Mouse (Mus musculus) liver, embryonic 16.5 days (tissue): Measurements from ENCODE around the gene Slc25a42. TPM values are rescaled to one million over a fixed set of nuclear protein-coding genes. Genes with fewer than 3 reads are reported as not detected.

Experiments
- ATAC-seq: fragments of 200-750 bp; cut with Nextera tagmentation; 2 replicates; pipeline ENCODE4 v1.8.0; 2017; ENCODE audit warnings: low read depth, mild to moderate bottlenecking, moderate number of reproducible peaks, moderate library complexity
- H3K27ac ChIP-seq: fragments of 300-500 bp; sonication (generic); 2 replicates; pipeline ENCODE4 v1.5.1; 2014; ENCODE audit warnings: mild to moderate bottlenecking, low read length
- H3K27me3 ChIP-seq: fragments of 300-500 bp; sonication (generic); 2 replicates; pipeline ENCODE4 v1.6.1; 2014; ENCODE audit warnings: low read depth, low read length, mixed read lengths; ENCODE audit not compliant: control insufficient read depth, insufficient read depth
- H3K36me3 ChIP-seq: fragments of 300-500 bp; sonication (generic); 2 replicates; pipeline ENCODE4 v1.6.1; 2014; ENCODE audit warnings: mild to moderate bottlenecking; ENCODE audit not compliant: control insufficient read depth, insufficient read depth
- H3K4me1 ChIP-seq: fragments of 300-500 bp; sonication (generic); 2 replicates; pipeline ENCODE4 v1.6.1; 2014; ENCODE audit warnings: low read depth, low read length, mixed read lengths; ENCODE audit not compliant: control insufficient read depth
- H3K4me2 ChIP-seq: fragments of 300-500 bp; sonication (generic); 2 replicates; pipeline ENCODE4 v1.6.1; 2014; ENCODE audit warnings: low read depth, low read length, mixed read lengths
- H3K4me3 ChIP-seq: fragments of 300-500 bp; sonication (generic); 2 replicates; pipeline ENCODE4 v1.5.1; 2014; ENCODE audit warnings: low read depth, mild to moderate bottlenecking, low read length
- H3K9ac ChIP-seq: fragments of 300-500 bp; sonication (generic); 2 replicates; pipeline ENCODE4 v1.6.1; 2014; ENCODE audit warnings: low read depth, low read length
- H3K9me3 ChIP-seq: fragments of 300-500 bp; sonication (generic); replicated peaks from 2 replicates; pipeline ENCODE4 v1.6.1; 2016; ENCODE audit warnings: low read length; ENCODE audit not compliant: control insufficient read depth
- WGBS: fragments of 180-500 bp; shearing (Covaris S2); extraction: QIAGEN DNeasy Blood & Tissue Kit; methylation state at CpG from one replicate; pipeline ENCODE4 v1.1.7; 2014; ENCODE audit not compliant: insufficient replicate concordance; 5-methylcytosine and 5-hydroxymethylcytosine counted together
- polyA plus RNA-seq: library from polyadenylated mRNA; unstranded; fragments of >200 nt; fragmentation: Nextera tagmentation; extraction: Ambion mirVana; gene quantifications from 2 replicates; pipeline ENCODE4 v1.2.1, GENCODE M21; 2015

The Slc25a42 gene
- polyA plus RNA-seq, 1 experiment from 2014 or later = 12.0 TPM

- no peaks in the 10 kb centered on the region for H3K36me3 ChIP-seq
- peak overlapping the region; percentile 55; the same call in 1 of the 2 replicates for H3K27ac ChIP-seq
- H3K9me3 ChIP-seq = no peaks in the 10 kb centered on the region
- no peak overlapping the region for H3K4me2 ChIP-seq
- no peak overlapping the region for H3K4me3 ChIP-seq
- ATAC-seq = no peak
- H3K9ac ChIP-seq = no peak overlapping the region
- H3K27me3 ChIP-seq = no peaks in the 10 kb centered on the region
- WGBS = 61% methylated on average over 7 of the region's 7 CpGs
- H3K4me1 ChIP-seq = peaks cover 40% of the 10 kb centered on the region
Observed at GRCm38 (mm10) chr8:70171240-70171639, 40.9 kb downstream of the Slc25a42 start.

GRCm38 (mm10) chr8:70170748-70171147, 41.4 kb downstream of the Slc25a42 start:
- H3K4me2 ChIP-seq = no peak overlapping the region
- ATAC-seq = no peak
- no peaks in the 10 kb centered on the region for H3K36me3 ChIP-seq
- no peak overlapping the region for H3K4me3 ChIP-seq
- WGBS = 49% methylated on average over 3 of the region's 3 CpGs
- H3K4me1 ChIP-seq = peaks cover 40% of the 10 kb centered on the region
- H3K9me3 ChIP-seq = no peaks in the 10 kb centered on the region
- 0 out of 2 replicates have a peak, but pooled peaks cover 4% of the 10 kb centered on the region for H3K27me3 ChIP-seq
- H3K27ac ChIP-seq = no peak overlapping the region
- H3K9ac ChIP-seq = no peak overlapping the region

GRCm38 (mm10) chr8:70170116-70170515, 42.0 kb downstream of the Slc25a42 start:
- H3K9ac ChIP-seq = no peak overlapping the region
- peaks cover 40% of the 10 kb centered on the region for H3K4me1 ChIP-seq
- H3K36me3 ChIP-seq = no peaks in the 10 kb centered on the region
- H3K27ac ChIP-seq = 0 out of 2 replicates have a peak overlapping the region, but pooled peaks have one; percentile 12
- no peaks in the 10 kb centered on the region for H3K9me3 ChIP-seq
- no peak for ATAC-seq
- 51% methylated on average over 3 of the region's 3 CpGs for WGBS
- H3K27me3 ChIP-seq = peaks cover 9% of the 10 kb centered on the region; the same call in 1 of the 2 replicates
- no peak overlapping the region for H3K4me2 ChIP-seq
- no peak overlapping the region for H3K4me3 ChIP-seq

GRCm38 (mm10) chr8:70166504-70167110, 45.5 kb downstream of the Slc25a42 start:
- peak; percentile 53 for ATAC-seq
- peak overlapping the region; percentile 44 for H3K4me2 ChIP-seq
- H3K9ac ChIP-seq = no peak overlapping the region
- no peaks in the 10 kb centered on the region for H3K9me3 ChIP-seq
- no peak overlapping the region for H3K27ac ChIP-seq
- no peak overlapping the region; the same call in 1 of the 2 replicates for H3K4me3 ChIP-seq
- H3K4me1 ChIP-seq = peaks cover 20% of the 10 kb centered on the region
- H3K36me3 ChIP-seq = no peaks in the 10 kb centered on the region
- 2% methylated on average over 21 of the region's 21 CpGs for WGBS
- H3K27me3 ChIP-seq = peaks cover 12% of the 10 kb centered on the region; the same call in 1 of the 2 replicates

GRCm38 (mm10) chr8:70163316-70163715, 48.8 kb downstream of the Slc25a42 start:
- Histone ChIP-seq H3K4me1 (peaks cover 8% of the 10 kb centered on the region), H3K4me2 (no peak overlapping the region), H3K27me3 (peaks cover 20% of the 10 kb centered on the region), H3K9me3 (no peaks in the 10 kb centered on the region), H3K36me3 (no peaks in the 10 kb centered on the region), H3K9ac (no peak overlapping the region), H3K4me3 (no peak overlapping the region), H3K27ac (no peak overlapping the region)
- ATAC-seq = no peak
- 67% methylated on average over 3 of the region's 3 CpGs for WGBS

- Histone ChIP-seq H3K9ac (no peak overlapping the region), H3K4me3 (no peak overlapping the region), H3K9me3 (no peaks in the 10 kb centered on the region), H3K36me3 (no peaks in the 10 kb centered on the region), H3K4me2 (no peak overlapping the region), H3K27ac (no peak overlapping the region), H3K4me1 (peaks cover 12% of the 10 kb centered on the region), H3K27me3 (peaks cover 10% of the 10 kb centered on the region)
- 28% methylated on average over 13 of the region's 13 CpGs for WGBS
- no peak for ATAC-seq
Observed at GRCm38 (mm10) chr8:70160015-70160414, 52.1 kb downstream of the Slc25a42 start.

GRCm38 (mm10) chr8:70159211-70159610, 52.9 kb downstream of the Slc25a42 start:
- no peak overlapping the region for H3K4me3 ChIP-seq
- no peaks in the 10 kb centered on the region for H3K9me3 ChIP-seq
- peaks cover 12% of the 10 kb centered on the region for H3K4me1 ChIP-seq
- no peak for ATAC-seq
- H3K36me3 ChIP-seq = no peaks in the 10 kb centered on the region
- H3K4me2 ChIP-seq = no peak overlapping the region
- H3K9ac ChIP-seq = no peak overlapping the region
- peaks cover 8% of the 10 kb centered on the region for H3K27me3 ChIP-seq
- 68% methylated on average over 4 of the region's 4 CpGs for WGBS
- H3K27ac ChIP-seq = no peak overlapping the region

- 8% methylated on average over 34 of the region's 40 CpGs for WGBS
- no peak overlapping the region for H3K27ac ChIP-seq
- H3K27me3 ChIP-seq = peaks cover 8% of the 10 kb centered on the region
- peak overlapping the region; percentile 72 for H3K4me2 ChIP-seq
- H3K9me3 ChIP-seq = no peaks in the 10 kb centered on the region
- no peaks in the 10 kb centered on the region for H3K36me3 ChIP-seq
- peak overlapping the region; percentile 66 for H3K4me3 ChIP-seq
- H3K4me1 ChIP-seq = peaks cover 12% of the 10 kb centered on the region
- ATAC-seq = peak; percentile 82
- H3K9ac ChIP-seq = peak overlapping the region; percentile 49
Observed at GRCm38 (mm10) chr8:70158069-70158853, 53.8 kb downstream of the Slc25a42 start.

GRCm38 (mm10) chr8:70157240-70157800, 54.8 kb downstream of the Slc25a42 start:
- Histone ChIP-seq H3K4me1 (peaks cover 15% of the 10 kb centered on the region), H3K27me3 (peaks cover 8% of the 10 kb centered on the region), H3K4me2 (no peak overlapping the region), H3K27ac (no peak overlapping the region), H3K4me3 (no peak overlapping the region), H3K9ac (no peak overlapping the region), H3K9me3 (no peaks in the 10 kb centered on the region), H3K36me3 (no peaks in the 10 kb centered on the region)
- 72% methylated on average over 1 of the region's 1 CpGs for WGBS
- ATAC-seq = no peak
